Mouse (Mus musculus) cerebellum, adult 2 months (tissue): ENCODE measurements around the gene Hist1h4i. TPM values are rescaled to one million over a fixed set of nuclear protein-coding genes. Genes with fewer than 3 reads are reported as not detected.

Experiments used
- DNase-seq, 2 experiments: peaks; one replicate each; pipeline ENCODE4 v3.0.0; 2021
- H3K27ac ChIP-seq: fragments of 200-500 bp; 2 replicates; pipeline ENCODE4 v1.5.1; 2012; ENCODE audit warnings: low read length, control low read depth, inconsistent platforms; ENCODE audit not compliant: insufficient read depth
- H3K27me3 ChIP-seq: fragments of 200-500 bp; 2 replicates; pipeline ENCODE4 v1.6.1; 2012; ENCODE audit warnings: inconsistent platforms, mild to moderate bottlenecking, low read length, moderate library complexity; ENCODE audit not compliant: control insufficient read depth, insufficient read depth
- H3K4me1 ChIP-seq: fragments of 200-500 bp; 2 replicates; pipeline ENCODE4 v1.6.1; 2011; ENCODE audit warnings: low read length; ENCODE audit not compliant: control insufficient read depth, insufficient read depth
- H3K4me3 ChIP-seq: fragments of 200-500 bp; replicated peaks from 2 replicates; pipeline ENCODE3; 2011; ENCODE audit warnings: mild to moderate bottlenecking, low read depth, low read length, control low read depth; ENCODE audit not compliant: insufficient read depth
- CTCF ChIP-seq: fragments of 200-500 bp; IDR thresholded peaks from 2 replicates; pipeline ENCODE4 v1.5.1; 2011; ENCODE audit warnings: low read depth, mild to moderate bottlenecking, control low read depth, low read length, moderate library complexity, borderline replicate concordance; ENCODE audit not compliant: insufficient read depth
- POLR2A ChIP-seq: fragments of 200-500 bp; IDR thresholded peaks from 2 replicates; pipeline ENCODE4 v1.6.1; 2011; ENCODE audit warnings: low read length, control low read depth, borderline replicate concordance; ENCODE audit not compliant: insufficient read depth
- WGBS: fragments of 180-500 bp; shearing (Covaris S2); methylation state at CpG from one replicate; pipeline ENCODE4 v1.1.7; 2018; 5-methylcytosine and 5-hydroxymethylcytosine counted together
- polyA plus RNA-seq: library from polyadenylated mRNA; depleted of rRNA; stranded (reverse); fragments of >200 nt; gene quantifications from 2 replicates; pipeline ENCODE4 v1.2.3, GENCODE M21; 2012

Gene Hist1h4i
- polyA plus RNA-seq, 1 experiment = 8.8 TPM

- H3K27me3 ChIP-seq = peaks cover 17% of the 10 kb centered on the region; the same call in 1 of the 2 replicates
- H3K27ac ChIP-seq = no peak overlapping the region
- TF ChIP-seq POLR2A (no peak), CTCF (no peak)
- no peaks in the 10 kb centered on the region for H3K4me1 ChIP-seq
- WGBS = 32% methylated on average over 4 of the region's 4 CpGs
- no peak overlapping the region for H3K4me3 ChIP-seq
- DNase-seq = no peak
Measured at GRCm38 (mm10) chr13:21999147-21999546, 42.0 kb downstream of the Hist1h4i start.

GRCm38 (mm10) chr13:21998412-21998811, 42.8 kb downstream of the Hist1h4i start:
- no peak overlapping the region for H3K4me3 ChIP-seq
- no peak overlapping the region for H3K27ac ChIP-seq
- 35% methylated on average over 3 of the region's 3 CpGs for WGBS
- no peaks in the 10 kb centered on the region for H3K4me1 ChIP-seq
- TF ChIP-seq POLR2A (no peak), CTCF (no peak)
- DNase-seq = no peak
- H3K27me3 ChIP-seq = peaks cover 17% of the 10 kb centered on the region; the same call in 1 of the 2 replicates

- Histone ChIP-seq H3K27me3 (peaks cover 17% of the 10 kb centered on the region; the same call in 1 of the 2 replicates), H3K27ac (no peak overlapping the region), H3K4me3 (no peak overlapping the region), H3K4me1 (no peaks in the 10 kb centered on the region)
- TF ChIP-seq CTCF = no peak
- no peak for TF ChIP-seq POLR2A
- no peak for DNase-seq
- WGBS = 6% methylated on average over 4 of the region's 4 CpGs
Measured at GRCm38 (mm10) chr13:21997821-21998220, 43.3 kb downstream of the Hist1h4i start.

- TF ChIP-seq CTCF = no peak
- TF ChIP-seq POLR2A = no peak
- H3K27ac ChIP-seq = no peak overlapping the region
- H3K4me1 ChIP-seq = no peaks in the 10 kb centered on the region
- no peak overlapping the region for H3K4me3 ChIP-seq
- H3K27me3 ChIP-seq = peaks cover 17% of the 10 kb centered on the region; the same call in 1 of the 2 replicates
- no peak for DNase-seq
- WGBS = 4% methylated on average over 21 of the region's 21 CpGs
Measured at GRCm38 (mm10) chr13:21997201-21997820, 43.9 kb downstream of the Hist1h4i start.

GRCm38 (mm10) chr13:21996840-21997185, 44.3 kb downstream of the Hist1h4i start:
- no peak for DNase-seq
- Histone ChIP-seq H3K4me1 (no peaks in the 10 kb centered on the region), H3K4me3 (no peak overlapping the region), H3K27me3 (peaks cover 17% of the 10 kb centered on the region; the same call in 1 of the 2 replicates), H3K27ac (no peak overlapping the region)
- TF ChIP-seq POLR2A (no peak), CTCF (no peak)
- 5% methylated on average over 13 of the region's 13 CpGs for WGBS

GRCm38 (mm10) chr13:21996101-21996839, 44.9 kb downstream of the Hist1h4i start:
- no peaks in the 10 kb centered on the region for H3K4me1 ChIP-seq
- TF ChIP-seq CTCF = no peak
- no peak for TF ChIP-seq POLR2A
- H3K27me3 ChIP-seq = peaks cover 17% of the 10 kb centered on the region; the same call in 1 of the 2 replicates
- DNase-seq = no peak
- H3K4me3 ChIP-seq = no peak overlapping the region
- 7% methylated on average over 12 of the region's 12 CpGs for WGBS
- H3K27ac ChIP-seq = no peak overlapping the region

GRCm38 (mm10) chr13:21995331-21995914, 45.7 kb downstream of the Hist1h4i start:
- peaks cover 15% of the 10 kb centered on the region; the same call in 1 of the 2 replicates for H3K27me3 ChIP-seq
- DNase-seq = no peak
- H3K4me3 ChIP-seq = no peak overlapping the region
- H3K27ac ChIP-seq = no peak overlapping the region
- TF ChIP-seq CTCF (no peak), POLR2A (no peak)
- 2% methylated on average over 21 of the region's 21 CpGs for WGBS
- no peaks in the 10 kb centered on the region for H3K4me1 ChIP-seq
